Mouse (Mus musculus) cerebral cortex, adult 2 months (tissue): ENCODE measurements around the gene Ncoa4.

Experiments
- WGBS: fragments of 180-500 bp; shearing (Covaris S2); methylation state at CpG from one replicate; pipeline ENCODE4 v1.1.7; 2018; 5-methylcytosine and 5-hydroxymethylcytosine counted together

Gene Ncoa4

GRCm38 (mm10) chr14:32159690-32160246, at the start of gene Ncoa4:
TSS of gene Ncoa4 (plus strand) at chr14:32159865.
- under 1% methylated on average over 40 of the region's 40 CpGs for WGBS

GRCm38 (mm10) chr14:32112124-32112523, 47.5 kb upstream of the Ncoa4 start:
- 87% methylated on average over 10 of the region's 10 CpGs for WGBS

GRCm38 (mm10) chr14:32120940-32121919, 38.4 kb upstream of the Ncoa4 start:
- 81% methylated on average over 11 of the region's 11 CpGs for WGBS

GRCm38 (mm10) chr14:32121920-32122315, 37.7 kb upstream of the Ncoa4 start:
- WGBS = 52% methylated on average over 2 of the region's 2 CpGs

- WGBS = 63% methylated on average over 3 of the region's 3 CpGs
These were observed 35.4 kb upstream of the Ncoa4 start for GRCm38 (mm10) chr14:32124261-32124660.

- WGBS = 88% methylated on average over 5 of the region's 5 CpGs
These were observed 34.4 kb upstream of the Ncoa4 start for GRCm38 (mm10) chr14:32125256-32125655.

- 76% methylated on average over 5 of the region's 5 CpGs for WGBS
These were observed 31.3 kb upstream of the Ncoa4 start for GRCm38 (mm10) chr14:32128409-32128808.

GRCm38 (mm10) chr14:32131836-32132235, 27.8 kb upstream of the Ncoa4 start:
- WGBS = 72% methylated on average over 4 of the region's 4 CpGs

GRCm38 (mm10) chr14:32134293-32134692, 25.4 kb upstream of the Ncoa4 start:
- WGBS = 69% methylated on average over 2 of the region's 2 CpGs

GRCm38 (mm10) chr14:32136467-32136866, 23.2 kb upstream of the Ncoa4 start:
- 71% methylated on average over 3 of the region's 3 CpGs for WGBS

GRCm38 (mm10) chr14:32140359-32140965, 19.2 kb upstream of the Ncoa4 start:
- 91% methylated on average over 5 of the region's 5 CpGs for WGBS

GRCm38 (mm10) chr14:32141723-32142122, 17.9 kb upstream of the Ncoa4 start, which contains the start of gene Msmb:
TSS of gene Msmb (plus strand) at chr14:32142023.
- 84% methylated on average over 5 of the region's 5 CpGs for WGBS

GRCm38 (mm10) chr14:32145401-32145800, 14.3 kb upstream of the Ncoa4 start:
- 77% methylated on average over 4 of the region's 4 CpGs for WGBS

GRCm38 (mm10) chr14:32145809-32146511, 13.7 kb upstream of the Ncoa4 start:
- 83% methylated on average over 7 of the region's 7 CpGs for WGBS

- 64% methylated on average over 2 of the region's 2 CpGs for WGBS
These were observed 13.1 kb upstream of the Ncoa4 start for GRCm38 (mm10) chr14:32146578-32146977.

- 94% methylated on average over 2 of the region's 2 CpGs for WGBS
These were observed 8.8 kb upstream of the Ncoa4 start for GRCm38 (mm10) chr14:32150872-32151271.

GRCm38 (mm10) chr14:32152243-32152965, 7.3 kb upstream of the Ncoa4 start:
- 92% methylated on average over 18 of the region's 18 CpGs for WGBS

- WGBS = 85% methylated on average over 2 of the region's 2 CpGs
These were observed 6.5 kb upstream of the Ncoa4 start for GRCm38 (mm10) chr14:32153156-32153555.

GRCm38 (mm10) chr14:32154758-32155157, 4.9 kb upstream of the Ncoa4 start:
- WGBS = 91% methylated on average over 6 of the region's 6 CpGs

GRCm38 (mm10) chr14:32159150-32159670, 455 bp upstream of the Ncoa4 start:
- 23% methylated on average over 4 of the region's 4 CpGs for WGBS

GRCm38 (mm10) chr14:32160563-32160962, 898 bp downstream of the Ncoa4 start:
- WGBS = 26% methylated on average over 7 of the region's 7 CpGs
